Mouse (Mus musculus): ENCODE measurements at regions not wholly inside any gene's neighbourhood (a gene's known extent, or its start where the extent isn't known, plus 50 kb on each side); places are given as distances from the start of the nearest gene placed in this dataset.

GRCm38 (mm10) chr7:73617910-73618757 lies 76.5 kb upstream of the Chd2 start:
- Histone ChIP-seq H3K9me3 (no peaks in the 10 kb centered on the region), H3K4me1 (peaks cover 30% of the 10 kb centered on the region), H3K4me2 (peak overlapping the region; percentile 81), H3K4me3 (peak overlapping the region; percentile 63), H3K36me3 (no peaks in the 10 kb centered on the region), H3K27ac (peak overlapping the region; percentile 100), H3K27me3 (no peaks in the 10 kb centered on the region), H3K9ac (peak overlapping the region; percentile 97)
- under 1% methylated on average over 80 of the region's 86 CpGs for WGBS
- ATAC-seq (ENCODE audit: insufficient number of reproducible peaks, insufficient read depth, low FRiP score, low TSS enrichment, low read depth), result peak; percentile 95

GRCm38 (mm10) chr7:73616971-73617906 lies 75.6 kb upstream of the Chd2 start:
- peaks cover 39% of the 10 kb centered on the region for H3K4me1 ChIP-seq
- peak overlapping the region; percentile 97 for H3K9ac ChIP-seq
- 3% methylated on average over 21 of the region's 21 CpGs for WGBS
- H3K27ac ChIP-seq, result peak overlapping the region; percentile 100
- H3K4me3 ChIP-seq, result peak overlapping the region; percentile 63
- peak overlapping the region; percentile 81 for H3K4me2 ChIP-seq
- H3K27me3 ChIP-seq, result no peaks in the 10 kb centered on the region
- no peak for ATAC-seq (ENCODE audit: insufficient number of reproducible peaks, insufficient read depth, low FRiP score, low TSS enrichment, low read depth)
- H3K36me3 ChIP-seq, result no peaks in the 10 kb centered on the region
- no peaks in the 10 kb centered on the region for H3K9me3 ChIP-seq

- Histone ChIP-seq H3K4me3 (peak overlapping the region; percentile 9; the same call in 1 of the 2 replicates), H3K27ac (peak overlapping the region; percentile 100), H3K4me2 (peak overlapping the region; percentile 81), H3K9ac (peak overlapping the region; percentile 97), H3K9me3 (no peaks in the 10 kb centered on the region), H3K36me3 (no peaks in the 10 kb centered on the region), H3K27me3 (no peaks in the 10 kb centered on the region), H3K4me1 (peaks cover 43% of the 10 kb centered on the region)
- no peak for ATAC-seq (ENCODE audit: insufficient number of reproducible peaks, insufficient read depth, low FRiP score, low TSS enrichment, low read depth)
- 21% methylated on average over 11 of the region's 11 CpGs for WGBS
These were observed 74.4 kb upstream of the Chd2 start for GRCm38 (mm10) chr7:73616015-73616414.

- Histone ChIP-seq H3K4me1 (peaks cover 43% of the 10 kb centered on the region), H3K4me2 (no peak overlapping the region), H3K36me3 (no peaks in the 10 kb centered on the region), H3K9me3 (no peaks in the 10 kb centered on the region), H3K27me3 (no peaks in the 10 kb centered on the region), H3K9ac (0 out of 2 replicates have a peak overlapping the region, but pooled peaks have one; percentile 1), H3K4me3 (no peak overlapping the region), H3K27ac (peak overlapping the region; percentile 100)
- ATAC-seq (ENCODE audit: insufficient number of reproducible peaks, insufficient read depth, low FRiP score, low TSS enrichment, low read depth), result no peak
- WGBS, result 71% methylated on average over 8 of the region's 8 CpGs
These were observed 73.4 kb upstream of the Chd2 start for GRCm38 (mm10) chr7:73614840-73615555.

DNA sequence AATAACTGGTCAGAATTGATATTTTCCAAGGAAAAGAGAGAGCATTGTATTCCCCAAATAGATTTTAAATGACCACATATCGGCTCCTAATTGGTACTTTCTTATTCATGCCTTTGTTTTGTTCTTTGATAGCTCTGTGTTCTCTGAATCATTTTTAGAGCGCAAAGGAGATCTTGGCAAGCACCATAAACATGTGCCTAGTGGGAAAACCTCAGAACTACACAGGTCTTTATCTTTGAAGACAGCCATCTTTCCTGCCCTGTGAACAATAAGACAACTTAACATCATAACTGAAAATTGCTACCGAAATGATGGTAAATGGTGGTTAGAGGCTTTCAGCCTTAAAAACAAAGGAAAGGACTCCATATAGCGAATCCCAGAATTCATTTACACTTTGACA lies 72.7 kb upstream of the Chd2 start:
- H3K27ac ChIP-seq, result 0 out of 2 replicates have a peak overlapping the region, but pooled peaks have one; percentile 100
- 88% methylated on average over 4 of the region's 4 CpGs for WGBS

GRCm38 (mm10) chr7:73612752-73613092 lies 71.1 kb upstream of the Chd2 start:
- H3K27ac ChIP-seq, result peak overlapping the region; percentile 87
- no peaks in the 10 kb centered on the region for H3K9me3 ChIP-seq
- H3K4me2 ChIP-seq, result no peak overlapping the region
- WGBS, result 24% methylated on average over 3 of the region's 3 CpGs
- no peak overlapping the region for H3K4me3 ChIP-seq
- H3K36me3 ChIP-seq, result no peaks in the 10 kb centered on the region
- H3K4me1 ChIP-seq, result peaks cover 50% of the 10 kb centered on the region
- no peaks in the 10 kb centered on the region for H3K27me3 ChIP-seq
- no peak overlapping the region for H3K9ac ChIP-seq
- ATAC-seq (ENCODE audit: insufficient number of reproducible peaks, insufficient read depth, low FRiP score, low TSS enrichment, low read depth), result no peak

More for the DNA sequence above, 72.7 kb upstream of the Chd2 start:
- H3K4me2 ChIP-seq, result no peak overlapping the region
- no peaks in the 10 kb centered on the region for H3K36me3 ChIP-seq
- H3K9ac ChIP-seq, result no peak overlapping the region
- H3K27me3 ChIP-seq, result no peaks in the 10 kb centered on the region
- ATAC-seq (ENCODE audit: insufficient number of reproducible peaks, insufficient read depth, low FRiP score, low TSS enrichment, low read depth), result no peak
- peaks cover 43% of the 10 kb centered on the region for H3K4me1 ChIP-seq
- no peak overlapping the region for H3K4me3 ChIP-seq
- no peaks in the 10 kb centered on the region for H3K9me3 ChIP-seq

DNA sequence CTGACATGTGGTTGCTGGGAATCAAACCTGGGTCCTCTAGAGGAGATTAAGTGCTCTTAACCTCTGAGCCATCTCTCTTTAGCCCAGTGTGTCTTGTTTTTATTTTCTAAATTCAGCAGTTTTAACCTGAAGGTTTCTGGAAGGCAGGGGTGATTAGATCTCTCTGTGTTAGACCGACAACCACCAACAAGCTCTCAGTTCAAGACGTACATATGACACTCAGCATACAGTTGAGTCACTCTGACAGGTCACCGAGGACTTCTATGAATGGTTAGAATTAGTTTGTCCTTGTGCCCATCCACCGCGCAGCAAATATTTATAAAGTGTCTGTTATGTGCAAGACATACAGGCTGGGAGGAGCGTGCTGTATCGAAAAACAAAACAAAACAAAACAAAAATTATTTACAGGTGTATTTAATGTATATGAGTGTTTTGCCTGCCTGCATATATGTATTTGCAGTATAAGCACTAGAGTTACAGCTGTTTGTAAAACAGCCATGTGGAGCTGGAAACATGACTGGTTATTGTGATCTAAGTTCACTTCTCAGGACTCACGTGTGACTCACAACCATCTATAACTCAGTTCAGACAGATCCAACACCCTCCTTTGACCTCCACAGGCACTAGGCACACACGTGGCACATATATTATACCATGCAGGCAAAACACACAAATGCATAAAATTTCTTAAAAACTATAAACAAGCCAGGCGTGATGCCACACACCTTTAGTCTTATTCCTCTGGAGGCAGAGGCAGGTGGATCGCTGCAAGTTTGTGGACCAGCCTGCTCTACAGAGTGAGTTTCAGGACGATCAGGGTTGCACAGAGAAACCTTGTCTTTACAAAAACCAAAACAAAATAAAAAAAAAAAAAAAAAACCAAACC lies 70.5 kb upstream of the Chd2 start:
- 70% methylated on average over 12 of the region's 12 CpGs for WGBS

GRCm38 (mm10) chr7:73608804-73609275 lies 67.2 kb upstream of the Chd2 start:
- H3K4me3 ChIP-seq, result no peak overlapping the region
- H3K4me2 ChIP-seq, result peak overlapping the region; percentile 58

More for the DNA sequence above, 70.5 kb upstream of the Chd2 start:
- no peak for ATAC-seq (ENCODE audit: insufficient number of reproducible peaks, insufficient read depth, low FRiP score, low TSS enrichment, low read depth)
- no peaks in the 10 kb centered on the region for H3K36me3 ChIP-seq
- no peaks in the 10 kb centered on the region for H3K9me3 ChIP-seq
- no peak overlapping the region for H3K4me3 ChIP-seq
- H3K27ac ChIP-seq, result peak overlapping the region; percentile 87
- no peaks in the 10 kb centered on the region for H3K27me3 ChIP-seq
- H3K4me1 ChIP-seq, result peaks cover 48% of the 10 kb centered on the region
- H3K9ac ChIP-seq, result no peak overlapping the region
- no peak overlapping the region for H3K4me2 ChIP-seq

DNA sequence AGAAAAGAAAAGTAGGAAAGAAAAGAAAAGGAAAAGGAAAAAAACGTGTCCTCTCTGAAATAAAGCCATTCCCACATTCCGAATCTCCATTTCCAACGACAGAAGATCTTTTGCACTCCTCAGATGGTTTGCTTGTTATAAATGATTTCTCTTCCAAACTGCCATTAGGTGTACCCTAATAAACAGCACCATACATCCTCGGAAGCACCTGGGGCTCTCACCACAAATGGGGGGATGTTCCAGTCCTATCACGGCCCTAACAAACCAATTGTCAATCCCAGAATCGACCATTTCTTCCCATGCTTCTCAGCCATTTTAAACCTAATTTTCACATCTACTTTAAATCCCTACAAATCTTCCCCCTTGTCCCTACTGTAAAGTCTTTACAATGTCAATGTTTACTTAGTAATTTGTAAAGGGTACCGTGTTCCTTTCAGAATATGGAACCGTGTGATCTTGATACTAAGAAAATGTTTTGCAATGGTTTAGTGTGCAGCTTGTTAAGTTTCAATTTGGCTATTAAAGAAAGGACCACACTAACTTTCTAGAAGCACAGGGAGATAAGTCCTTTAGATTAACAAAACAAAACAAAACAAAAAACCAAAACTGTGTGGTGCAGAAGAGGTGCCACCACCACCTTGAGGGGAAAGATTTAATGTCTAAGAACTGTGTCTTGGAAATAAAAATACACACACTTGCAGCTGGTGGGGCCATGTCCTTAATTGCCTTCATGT lies 66.6 kb upstream of the Chd2 start:
- WGBS, result 37% methylated on average over 8 of the region's 8 CpGs
- peak overlapping the region; percentile 68 for H3K9ac ChIP-seq
- no peaks in the 10 kb centered on the region for H3K36me3 ChIP-seq
- H3K27me3 ChIP-seq, result no peaks in the 10 kb centered on the region
- H3K4me2 ChIP-seq, result peak overlapping the region; percentile 58
- peak overlapping the region; percentile 38; the same call in 1 of the 2 replicates for H3K4me3 ChIP-seq
- no peak for ATAC-seq (ENCODE audit: insufficient number of reproducible peaks, insufficient read depth, low FRiP score, low TSS enrichment, low read depth)
- peak overlapping the region; percentile 95 for H3K27ac ChIP-seq
- no peaks in the 10 kb centered on the region for H3K9me3 ChIP-seq
- H3K4me1 ChIP-seq, result peaks cover 24% of the 10 kb centered on the region

More at GRCm38 (mm10) chr7:73608804-73609275, 67.2 kb upstream of the Chd2 start:
- H3K9ac ChIP-seq, result no peak overlapping the region
- no peak for ATAC-seq (ENCODE audit: insufficient number of reproducible peaks, insufficient read depth, low FRiP score, low TSS enrichment, low read depth)
- 50% methylated on average over 5 of the region's 5 CpGs for WGBS
- peak overlapping the region; percentile 95; the same call in 1 of the 2 replicates for H3K27ac ChIP-seq
- no peaks in the 10 kb centered on the region for H3K27me3 ChIP-seq
- H3K4me1 ChIP-seq, result peaks cover 29% of the 10 kb centered on the region
- H3K36me3 ChIP-seq, result no peaks in the 10 kb centered on the region
- H3K9me3 ChIP-seq, result no peaks in the 10 kb centered on the region

All from embryonic facial prominence, embryonic 13.5 days (tissue).